Mouse (Mus musculus) stomach, adult 2 months (tissue): ENCODE results near the gene Golm1. TPM values are rescaled to one million over a fixed set of nuclear protein-coding genes. Genes with fewer than 3 reads are reported as not detected.

ENCODE experiments used
- polyA plus RNA-seq: library from polyadenylated mRNA; depleted of rRNA; stranded (reverse); fragments of >200 nt; gene quantifications from 2 replicates; pipeline ENCODE4 v1.2.3, GENCODE M21; 2012; rRNA removed

Golm1 gene
- 27.7 and 38.3 TPM in 2 replicates for polyA plus RNA-seq

GRCm38 (mm10) chr13:59675151-59676011 is at the start of gene Golm1:
Gene Golm1 (minus strand): TSS chr13:59675811.

GRCm38 (mm10) chr13:59711984-59712383 is 36.4 kb upstream of the Golm1 start, which contains the start of gene Spata31d1b:
Gene Spata31d1b (plus strand): TSS chr13:59712284.

GRCm38 (mm10) chr13:59710230-59710629 is 34.6 kb upstream of the Golm1 start, which contains the start of gene Spata31d1a:
Gene Spata31d1a (minus strand): TSS chr13:59710330.

GRCm38 (mm10) chr13:59694008-59694407 is 18.4 kb upstream of the Golm1 start, which contains the start of gene 4921517D22Rik:
Gene 4921517D22Rik (minus strand): TSS chr13:59694108.

GRCm38 (mm10) chr13:59584947-59585647 is 90.5 kb downstream of the Golm1 start, which contains the start of the genes Agtpbp1 and Naa35:
Gene Agtpbp1 (minus strand): TSS chr13:59585227.
Gene Naa35 (plus strand): TSS chr13:59585259.

Other genes starting within 250 kb of the Golm1 start
- 1.0 and 1.5 TPM in 2 replicates for gene Agtpbp1, start 90.6 kb downstream of the Golm1 start, polyA plus RNA-seq
- 8.2 and 11.1 TPM in 2 replicates for gene Naa35, start 90.6 kb downstream of the Golm1 start, polyA plus RNA-seq
- gene 4921517D22Rik, start 18.3 kb upstream of the Golm1 start, polyA plus RNA-seq: not detected in 2 replicates
- not detected in 2 replicates for gene Spata31d1a, start 34.5 kb upstream of the Golm1 start, polyA plus RNA-seq
- gene Spata31d1b, start 36.5 kb upstream of the Golm1 start, polyA plus RNA-seq: 0.02 TPM in 1 of 2 replicates, not detected in the other
- gene Spata31d1d, start 55.9 kb upstream of the Golm1 start, polyA plus RNA-seq: not detected in 2 replicates
- not detected in 2 replicates for gene 1700014D04Rik, start 70.9 kb upstream of the Golm1 start, polyA plus RNA-seq
- 26.5 and 27.6 TPM in 2 replicates for gene Isca1, start 94.0 kb upstream of the Golm1 start, polyA plus RNA-seq
- gene Gm49354, start 106.4 kb upstream of the Golm1 start, polyA plus RNA-seq: not detected in 2 replicates
- 6.8 and 8.3 TPM in 2 replicates for gene Tut7, start 147.3 kb upstream of the Golm1 start, polyA plus RNA-seq